Mouse (Mus musculus): ENCODE results near the gene Mgmt. TPM values are rescaled to one million over a fixed set of nuclear protein-coding genes. Genes with fewer than 3 reads are reported as not detected.

Mgmt gene
- polyA plus RNA-seq, 1 experiment from 2014 or later, result 6.1 TPM

- Histone ChIP-seq H3K4me3 (no peak overlapping the region), H3K27me3 (ENCODE audit: insufficient read depth, poor library complexity, severe bottlenecking) (0 out of 2 replicates have a peak, but pooled peaks cover 17% of the 10 kb centered on the region), H3K4me1 (peaks cover 17% of the 10 kb centered on the region), H3K36me3 (no peaks in the 10 kb centered on the region), H3K27ac (no peak overlapping the region), H3K9me3 (no peaks in the 10 kb centered on the region)
- peak; percentile 64 for DNase-seq (ENCODE audit: low spot score)
- 89% methylated on average over 12 of the region's 12 CpGs for WGBS
Observed at GRCm38 (mm10) chr7:136920976-136921755, 26.8 kb downstream of the Mgmt start.

GRCm38 (mm10) chr7:136922230-136922629 is 27.8 kb downstream of the Mgmt start:
- Histone ChIP-seq H3K27me3 (ENCODE audit: insufficient read depth, poor library complexity, severe bottlenecking) (0 out of 2 replicates have a peak, but pooled peaks cover 23% of the 10 kb centered on the region), H3K36me3 (no peaks in the 10 kb centered on the region), H3K27ac (no peak overlapping the region), H3K4me3 (no peak overlapping the region), H3K9me3 (no peaks in the 10 kb centered on the region), H3K4me1 (peaks cover 13% of the 10 kb centered on the region)
- 59% methylated on average over 6 of the region's 6 CpGs for WGBS
- DNase-seq (ENCODE audit: low spot score), result peak; percentile 47

GRCm38 (mm10) chr7:136924610-136925260 is 30.3 kb downstream of the Mgmt start:
- peak; percentile 74 for DNase-seq (ENCODE audit: low spot score)
- peak overlapping the region; percentile 32; the same call in 1 of the 2 replicates for H3K4me3 ChIP-seq
- WGBS, result 27% methylated on average over 18 of the region's 18 CpGs

GRCm38 (mm10) chr7:136926178-136926577 is 31.8 kb downstream of the Mgmt start:
- peaks cover 19% of the 10 kb centered on the region for H3K4me1 ChIP-seq
- H3K27ac ChIP-seq, result no peak overlapping the region
- whole genome bisulfite sequencing, result 75% methylated on average over 9 of the region's 9 CpGs
- no peaks in the 10 kb centered on the region for H3K36me3 ChIP-seq
- H3K9me3 ChIP-seq, result no peaks in the 10 kb centered on the region
- 0 out of 2 replicates have a peak, but pooled peaks cover 17% of the 10 kb centered on the region for H3K27me3 ChIP-seq (ENCODE audit: insufficient read depth, poor library complexity, severe bottlenecking)
- H3K4me3 ChIP-seq, result no peak overlapping the region
- DNase-seq (ENCODE audit: low spot score), result peak; percentile 52

More at GRCm38 (mm10) chr7:136924610-136925260, 30.3 kb downstream of the Mgmt start:
- H3K36me3 ChIP-seq, result no peaks in the 10 kb centered on the region
- no peaks in the 10 kb centered on the region for H3K9me3 ChIP-seq
- peak overlapping the region; percentile 18; the same call in 1 of the 2 replicates for H3K27ac ChIP-seq
- peaks cover 14% of the 10 kb centered on the region for H3K4me1 ChIP-seq
- 0 out of 2 replicates have a peak, but pooled peaks cover 18% of the 10 kb centered on the region for H3K27me3 ChIP-seq (ENCODE audit: insufficient read depth, poor library complexity, severe bottlenecking)

GRCm38 (mm10) chr7:136930451-136930850 is 36.0 kb downstream of the Mgmt start:
- WGBS, result 74% methylated on average over 3 of the region's 3 CpGs
- Histone ChIP-seq H3K9me3 (no peaks in the 10 kb centered on the region), H3K4me1 (peaks cover 8% of the 10 kb centered on the region; the same call in 1 of the 2 replicates), H3K4me3 (no peak overlapping the region), H3K27ac (no peak overlapping the region), H3K36me3 (no peaks in the 10 kb centered on the region), H3K27me3 (ENCODE audit: insufficient read depth, poor library complexity, severe bottlenecking) (0 out of 2 replicates have a peak, but pooled peaks cover 6% of the 10 kb centered on the region)
- no peak for DNase-seq (ENCODE audit: low spot score)

GRCm38 (mm10) chr7:136933367-136933766 is 39.0 kb downstream of the Mgmt start:
- Histone ChIP-seq H3K27me3 (ENCODE audit: insufficient read depth, poor library complexity, severe bottlenecking) (no peaks in the 10 kb centered on the region), H3K9me3 (no peaks in the 10 kb centered on the region), H3K27ac (no peak overlapping the region), H3K4me1 (0 out of 2 replicates have a peak, but pooled peaks cover 8% of the 10 kb centered on the region), H3K4me3 (no peak overlapping the region), H3K36me3 (no peaks in the 10 kb centered on the region)
- WGBS, result 84% methylated on average over 3 of the region's 3 CpGs
- no peak for DNase-seq (ENCODE audit: low spot score)

- Histone ChIP-seq H3K27me3 (ENCODE audit: insufficient read depth, poor library complexity, severe bottlenecking) (no peaks in the 10 kb centered on the region), H3K27ac (no peak overlapping the region), H3K4me3 (no peak overlapping the region), H3K9me3 (no peaks in the 10 kb centered on the region), H3K4me1 (0 out of 2 replicates have a peak, but pooled peaks cover 5% of the 10 kb centered on the region), H3K36me3 (no peaks in the 10 kb centered on the region)
- no peak for DNase-seq (ENCODE audit: low spot score)
- WGBS, result 87% methylated on average over 5 of the region's 5 CpGs
Observed at GRCm38 (mm10) chr7:136934336-136934735, 39.9 kb downstream of the Mgmt start.

- Histone ChIP-seq H3K36me3 (no peaks in the 10 kb centered on the region), H3K27me3 (ENCODE audit: insufficient read depth, poor library complexity, severe bottlenecking) (no peaks in the 10 kb centered on the region), H3K9me3 (no peaks in the 10 kb centered on the region), H3K27ac (no peak overlapping the region), H3K4me1 (0 out of 2 replicates have a peak, but pooled peaks cover 5% of the 10 kb centered on the region), H3K4me3 (no peak overlapping the region)
- no peak for DNase-seq (ENCODE audit: low spot score)
- WGBS, result 79% methylated on average over 7 of the region's 7 CpGs
Observed at GRCm38 (mm10) chr7:136934784-136935183, 40.4 kb downstream of the Mgmt start.

- Histone ChIP-seq H3K36me3 (no peaks in the 10 kb centered on the region), H3K27ac (no peak overlapping the region), H3K4me1 (no peaks in the 10 kb centered on the region), H3K4me3 (no peak overlapping the region), H3K27me3 (ENCODE audit: insufficient read depth, poor library complexity, severe bottlenecking) (no peaks in the 10 kb centered on the region), H3K9me3 (no peaks in the 10 kb centered on the region)
- WGBS, result 89% methylated on average over 4 of the region's 4 CpGs
- no peak for DNase-seq (ENCODE audit: low spot score)
Observed at GRCm38 (mm10) chr7:136938371-136938770, 44.0 kb downstream of the Mgmt start.

- DNase-seq (ENCODE audit: low spot score), result no peak
- Histone ChIP-seq H3K27ac (no peak overlapping the region), H3K9me3 (no peaks in the 10 kb centered on the region), H3K27me3 (ENCODE audit: insufficient read depth, poor library complexity, severe bottlenecking) (no peaks in the 10 kb centered on the region), H3K4me3 (no peak overlapping the region), H3K36me3 (no peaks in the 10 kb centered on the region), H3K4me1 (peaks cover 18% of the 10 kb centered on the region)
- WGBS, result 91% methylated on average over 2 of the region's 2 CpGs
Observed at GRCm38 (mm10) chr7:136942414-136942813, 48.0 kb downstream of the Mgmt start.

GRCm38 (mm10) chr7:136943886-136944285 is 49.5 kb downstream of the Mgmt start:
- peaks cover 5% of the 10 kb centered on the region; the same call in 1 of the 2 replicates for H3K27me3 ChIP-seq (ENCODE audit: insufficient read depth, poor library complexity, severe bottlenecking)
- DNase-seq (ENCODE audit: low spot score), result no peak
- H3K4me1 ChIP-seq, result peaks cover 21% of the 10 kb centered on the region
- no peak overlapping the region for H3K27ac ChIP-seq
- 83% methylated on average over 5 of the region's 5 CpGs for WGBS
- no peak overlapping the region for H3K4me3 ChIP-seq
- no peaks in the 10 kb centered on the region for H3K9me3 ChIP-seq
- no peaks in the 10 kb centered on the region for H3K36me3 ChIP-seq

GRCm38 (mm10) chr7:136945697-136946096 is 51.3 kb downstream of the Mgmt start:
- Histone ChIP-seq H3K27me3 (ENCODE audit: insufficient read depth, poor library complexity, severe bottlenecking) (peaks cover 5% of the 10 kb centered on the region; the same call in 1 of the 2 replicates), H3K4me3 (no peak overlapping the region), H3K4me1 (peaks cover 21% of the 10 kb centered on the region), H3K27ac (peak overlapping the region; percentile 24; the same call in 1 of the 2 replicates), H3K9me3 (no peaks in the 10 kb centered on the region), H3K36me3 (no peaks in the 10 kb centered on the region)
- 24% methylated on average over 10 of the region's 10 CpGs for WGBS
- DNase-seq (ENCODE audit: low spot score), result peak; percentile 80

- Histone ChIP-seq H3K4me3 (no peak overlapping the region), H3K9me3 (no peaks in the 10 kb centered on the region), H3K36me3 (no peaks in the 10 kb centered on the region), H3K27me3 (ENCODE audit: insufficient read depth, poor library complexity, severe bottlenecking) (peaks cover 5% of the 10 kb centered on the region; the same call in 1 of the 2 replicates), H3K27ac (0 out of 2 replicates have a peak overlapping the region, but pooled peaks have one; percentile 3), H3K4me1 (peaks cover 21% of the 10 kb centered on the region)
- 83% methylated on average over 9 of the region's 9 CpGs for WGBS
- no peak for DNase-seq (ENCODE audit: low spot score)
Observed at GRCm38 (mm10) chr7:136946131-136946530, 51.7 kb downstream of the Mgmt start.

All from heart, embryonic 10.5 days (tissue).